Mouse (Mus musculus) forebrain, embryonic 14.5 days (tissue): ENCODE measurements around the gene Sirt7. TPM values are rescaled to one million over a fixed set of nuclear protein-coding genes. Genes with fewer than 3 reads are reported as not detected.

Experiments
- ATAC-seq: fragments of 200-750 bp; cut with Nextera tagmentation; 2 replicates; pipeline ENCODE4 v1.8.0; 2017; ENCODE audit warnings: mild to moderate bottlenecking, moderate library complexity
- DNase-seq: peaks from one replicate; pipeline ENCODE4 v3.0.0-alpha.2; 2015; ENCODE audit warnings: low spot score
- H3K27ac ChIP-seq: fragments of 300-500 bp; sonication (generic); 2 replicates; pipeline ENCODE4 v1.5.1; 2014; ENCODE audit warnings: low read depth, mild to moderate bottlenecking, control low read depth, low read length, moderate library complexity
- H3K27me3 ChIP-seq: fragments of 300-500 bp; sonication (generic); replicated peaks from 2 replicates; pipeline ENCODE4 v1.6.1; 2014; ENCODE audit warnings: low read length, control low read depth, mixed read lengths; ENCODE audit not compliant: control insufficient read depth, insufficient read depth
- H3K36me3 ChIP-seq: fragments of 300-500 bp; sonication (generic); 2 replicates; pipeline ENCODE4 v1.6.1; 2014; ENCODE audit warnings: low read length, control low read depth; ENCODE audit not compliant: control insufficient read depth, insufficient read depth
- H3K4me1 ChIP-seq: fragments of 300-500 bp; sonication (generic); 2 replicates; pipeline ENCODE4 v1.6.1; 2014; ENCODE audit warnings: antibody characterized with exemption, low read length, control low read depth; ENCODE audit not compliant: control insufficient read depth, insufficient read depth
- H3K4me2 ChIP-seq: fragments of 300-500 bp; sonication (generic); 2 replicates; pipeline ENCODE4 v1.6.1; 2014; ENCODE audit warnings: mild to moderate bottlenecking, control low read depth, low read length
- H3K4me3 ChIP-seq: fragments of 300-500 bp; sonication (generic); 2 replicates; pipeline ENCODE4 v1.5.1; 2014; ENCODE audit warnings: low read depth, low read length, control low read depth
- H3K9ac ChIP-seq: fragments of 300-500 bp; sonication (generic); 2 replicates; pipeline ENCODE4 v1.6.1; 2014; ENCODE audit warnings: mild to moderate bottlenecking, low read length, control low read depth, moderate library complexity
- H3K9me3 ChIP-seq: fragments of 300-500 bp; sonication (generic); replicated peaks from 2 replicates; pipeline ENCODE4 v1.6.1; 2016; ENCODE audit warnings: low read length, control low read depth, mixed read lengths; ENCODE audit not compliant: control insufficient read depth
- WGBS: fragments of 180-500 bp; shearing (Covaris S2); extraction: QIAGEN DNeasy Blood & Tissue Kit; methylation state at CpG from one replicate; pipeline ENCODE4 v1.1.7; 2014; 5-methylcytosine and 5-hydroxymethylcytosine counted together
- polyA plus RNA-seq: library from polyadenylated mRNA; unstranded; fragments of >200 nt; fragmentation: Nextera tagmentation; extraction: Ambion mirVana; gene quantifications from 2 replicates; pipeline ENCODE4 v1.2.1, GENCODE M21; 2014

Gene Sirt7
- polyA plus RNA-seq, 1 experiment from 2014 or later, result 30.4 TPM

DNA sequence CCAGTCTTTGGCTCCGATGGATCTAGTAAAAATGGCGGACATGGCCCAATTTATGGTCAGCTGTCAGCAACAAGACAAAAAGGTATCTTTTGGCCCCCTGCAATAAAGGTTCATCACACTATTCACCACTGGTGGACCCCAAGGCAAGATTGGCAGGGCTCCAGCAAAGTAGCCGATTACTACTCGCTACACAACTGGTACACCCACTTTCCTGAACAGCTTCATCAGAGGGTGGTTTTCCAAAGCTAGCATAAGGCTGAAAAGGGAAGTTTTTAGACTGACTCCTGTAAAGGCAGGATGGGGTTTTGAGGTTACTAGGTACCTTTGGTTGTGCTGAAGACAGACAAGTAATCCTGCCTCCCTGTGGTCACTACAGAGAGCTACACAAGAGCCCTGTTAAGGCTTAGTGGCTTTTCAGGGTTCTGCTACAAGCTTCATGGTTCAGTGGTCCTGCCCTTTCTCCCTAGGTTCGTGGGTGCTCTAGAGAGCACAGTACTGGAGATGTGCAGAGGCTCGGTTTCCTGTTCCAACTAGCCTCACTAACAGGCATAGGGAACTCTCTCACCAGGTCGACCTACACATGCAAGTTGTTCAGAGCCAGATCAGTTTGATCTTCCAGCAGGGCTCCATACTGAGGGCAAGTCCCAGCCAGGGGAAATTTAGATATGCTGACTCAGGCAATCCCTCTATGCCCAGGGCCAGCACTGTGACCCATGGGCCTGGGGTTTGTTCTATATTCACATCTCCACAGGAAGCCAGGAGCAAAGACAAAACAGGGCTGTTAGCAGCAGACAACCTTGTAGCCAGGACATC, 47.6 kb downstream of the Sirt7 start:
- Histone ChIP-seq H3K36me3 (peaks cover 30% of the 10 kb centered on the region), H3K9me3 (no peaks in the 10 kb centered on the region), H3K4me3 (no peak overlapping the region), H3K27ac (no peak overlapping the region), H3K27me3 (no peaks in the 10 kb centered on the region), H3K4me2 (no peak overlapping the region), H3K9ac (no peak overlapping the region), H3K4me1 (peaks cover 10% of the 10 kb centered on the region)
- ATAC-seq, result no peak
- 81% methylated on average over 7 of the region's 7 CpGs for WGBS
- DNase-seq, result no peak

DNA sequence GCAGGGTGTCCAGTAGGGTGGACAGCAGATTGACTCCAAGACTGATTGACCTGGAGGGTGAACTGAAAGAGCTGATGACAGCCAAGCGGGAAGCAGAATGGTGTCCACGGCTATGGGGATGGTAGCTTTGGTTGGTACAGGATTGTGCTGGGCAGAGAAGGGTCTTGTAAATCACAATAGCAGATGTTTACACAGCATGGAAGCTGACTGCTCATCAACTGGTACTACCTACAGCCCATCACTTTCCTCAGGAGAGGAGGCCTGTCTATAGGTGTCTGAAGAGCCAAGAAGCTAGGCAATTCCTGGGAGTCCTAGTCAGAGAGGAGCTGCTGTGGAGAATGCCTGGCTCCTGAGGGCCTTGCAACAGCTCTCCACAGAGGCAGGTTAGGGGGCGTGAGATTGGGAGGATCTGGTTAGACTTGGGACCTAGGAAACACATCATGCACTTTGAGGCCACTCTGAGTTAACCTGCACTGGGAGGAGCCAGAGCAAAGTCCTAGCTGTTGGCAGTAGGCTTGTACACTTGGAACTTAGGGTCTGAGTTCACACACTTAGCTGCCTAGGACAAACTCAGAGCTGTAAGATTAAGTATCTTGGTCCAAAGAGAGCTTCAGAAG, 48.6 kb downstream of the Sirt7 start:
- H3K9ac ChIP-seq, result no peak overlapping the region
- DNase-seq (no peak), ATAC-seq (no peak)
- H3K27ac ChIP-seq, result no peak overlapping the region
- no peak overlapping the region for H3K4me3 ChIP-seq
- H3K4me2 ChIP-seq, result no peak overlapping the region
- H3K9me3 ChIP-seq, result no peaks in the 10 kb centered on the region
- H3K36me3 ChIP-seq, result peaks cover 31% of the 10 kb centered on the region
- H3K4me1 ChIP-seq, result peaks cover 11% of the 10 kb centered on the region
- no peaks in the 10 kb centered on the region for H3K27me3 ChIP-seq
- WGBS, result 90% methylated on average over 3 of the region's 3 CpGs

DNA sequence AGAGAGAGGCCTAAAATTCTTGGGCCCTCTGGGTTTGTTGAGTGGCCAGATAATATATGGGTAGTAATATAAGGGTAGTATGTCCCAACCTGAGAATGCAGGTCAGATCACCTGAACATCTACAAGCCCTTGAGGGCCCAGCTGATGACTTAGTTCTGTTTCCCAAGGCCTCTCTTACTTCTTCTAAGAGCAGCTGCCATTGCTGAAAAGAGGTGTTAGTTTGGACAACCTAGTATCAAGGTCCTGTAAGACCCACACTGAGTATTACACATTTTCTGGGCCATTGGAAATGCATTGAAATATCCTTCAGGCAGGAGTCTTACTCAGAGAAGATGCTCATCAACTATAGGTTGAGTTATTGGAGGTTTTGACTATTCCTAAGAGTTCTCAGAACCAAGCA, 49.1 kb downstream of the Sirt7 start:
- DNase-seq (no peak), ATAC-seq (no peak)
- peaks cover 36% of the 10 kb centered on the region for H3K36me3 ChIP-seq
- H3K4me2 ChIP-seq, result no peak overlapping the region
- H3K9me3 ChIP-seq, result no peaks in the 10 kb centered on the region
- H3K4me1 ChIP-seq, result peaks cover 13% of the 10 kb centered on the region
- H3K4me3 ChIP-seq, result no peak overlapping the region
- no peaks in the 10 kb centered on the region for H3K27me3 ChIP-seq
- H3K9ac ChIP-seq, result no peak overlapping the region
- no peak overlapping the region for H3K27ac ChIP-seq

DNA sequence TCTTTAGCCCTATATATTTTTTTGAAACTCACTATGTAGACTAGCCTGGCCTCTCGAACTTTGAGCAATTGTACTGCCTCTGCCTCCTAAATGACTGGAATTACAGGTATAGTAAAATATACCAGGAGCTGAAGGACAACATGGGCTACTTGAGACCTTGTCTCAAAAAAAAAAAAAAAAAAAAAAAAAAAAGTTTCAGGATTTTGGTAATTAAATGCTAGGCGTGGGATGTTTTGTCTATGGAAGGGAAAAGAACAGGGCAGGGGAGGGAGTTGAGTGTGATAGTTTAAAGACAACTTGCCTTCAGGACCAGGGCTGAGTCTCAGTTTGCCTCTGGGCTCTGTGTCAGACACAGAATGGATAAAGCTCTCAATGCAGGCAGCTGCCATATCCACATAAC, 50.0 kb downstream of the Sirt7 start:
- Histone ChIP-seq H3K36me3 (peaks cover 43% of the 10 kb centered on the region), H3K4me2 (no peak overlapping the region), H3K27me3 (no peaks in the 10 kb centered on the region), H3K4me3 (no peak overlapping the region), H3K4me1 (peaks cover 9% of the 10 kb centered on the region), H3K27ac (no peak overlapping the region), H3K9ac (no peak overlapping the region), H3K9me3 (no peaks in the 10 kb centered on the region)
- WGBS, result 85% methylated on average over 2 of the region's 2 CpGs
- DNase-seq (no peak), ATAC-seq (no peak)

DNA sequence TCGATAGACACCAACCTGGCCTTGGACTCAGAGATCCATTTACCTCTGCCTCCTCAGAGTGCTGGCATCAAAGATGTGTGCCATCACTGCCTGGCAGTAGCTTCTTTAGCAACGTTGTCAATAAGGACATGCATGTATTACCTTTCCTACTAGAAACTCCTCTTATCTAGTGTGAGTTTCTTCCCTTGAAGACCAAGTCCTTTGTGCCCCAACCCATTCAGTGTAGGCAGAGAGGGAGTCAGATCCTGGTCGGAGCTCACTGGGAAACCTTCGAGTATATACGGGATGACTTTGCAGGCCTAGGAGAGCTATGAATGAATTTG, 50.8 kb downstream of the Sirt7 start:
- H3K4me1 ChIP-seq, result peaks cover 7% of the 10 kb centered on the region
- no peaks in the 10 kb centered on the region for H3K9me3 ChIP-seq
- no peak for DNase-seq
- WGBS, result 44% methylated on average over 5 of the region's 5 CpGs
- H3K27me3 ChIP-seq, result no peaks in the 10 kb centered on the region
- H3K4me2 ChIP-seq, result peak overlapping the region; percentile 84
- peak overlapping the region; percentile 29 for H3K9ac ChIP-seq
- H3K36me3 ChIP-seq, result peaks cover 41% of the 10 kb centered on the region
- peak overlapping the region; percentile 93 for H3K4me3 ChIP-seq
- H3K27ac ChIP-seq, result no peak overlapping the region
- ATAC-seq, result no peak

DNA sequence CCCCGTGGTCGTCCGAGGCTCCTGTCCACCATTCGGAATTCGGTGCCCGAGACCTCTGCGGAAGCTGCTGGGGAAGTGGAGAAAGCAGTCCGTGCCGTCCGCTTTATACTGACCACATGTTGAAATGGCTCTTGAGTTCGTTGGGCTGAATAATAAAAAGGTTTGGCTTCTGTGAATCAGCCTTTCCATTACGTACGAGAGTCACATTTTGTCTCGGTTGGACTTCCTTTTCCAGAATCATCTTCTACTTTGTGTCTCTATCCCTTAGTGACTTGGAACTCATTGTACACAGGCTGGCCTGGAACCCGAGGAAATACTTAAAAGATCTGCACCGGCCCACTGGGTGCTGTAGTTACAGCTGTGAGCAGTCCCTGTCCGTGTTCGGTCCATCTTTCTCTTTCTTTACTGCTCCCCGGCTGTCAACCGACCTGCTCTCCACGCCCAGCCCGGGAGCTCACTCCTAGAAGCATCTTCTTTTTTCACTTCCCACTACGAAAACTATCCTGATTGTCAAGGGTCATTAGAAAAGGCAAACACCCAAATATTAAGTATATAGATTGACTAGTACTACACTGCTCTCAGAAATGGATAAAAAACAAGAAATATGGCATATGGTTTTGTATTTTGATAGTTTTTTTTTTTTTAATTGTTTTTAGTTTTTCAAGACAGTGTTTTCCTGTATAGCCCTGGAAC, 51.3 kb downstream of the Sirt7 start:
- peaks cover 39% of the 10 kb centered on the region for H3K36me3 ChIP-seq
- WGBS, result under 1% methylated on average over 23 of the region's 23 CpGs
- H3K4me1 ChIP-seq, result peaks cover 7% of the 10 kb centered on the region
- no peaks in the 10 kb centered on the region for H3K9me3 ChIP-seq
- H3K27me3 ChIP-seq, result no peaks in the 10 kb centered on the region
- H3K4me2 ChIP-seq, result peak overlapping the region; percentile 84
- no peak for DNase-seq
- H3K4me3 ChIP-seq, result peak overlapping the region; percentile 93
- peak overlapping the region; percentile 86 for H3K9ac ChIP-seq
- ATAC-seq, result peak; percentile 6; the same call in 1 of the 2 replicates
- peak overlapping the region; percentile 85 for H3K27ac ChIP-seq

DNA sequence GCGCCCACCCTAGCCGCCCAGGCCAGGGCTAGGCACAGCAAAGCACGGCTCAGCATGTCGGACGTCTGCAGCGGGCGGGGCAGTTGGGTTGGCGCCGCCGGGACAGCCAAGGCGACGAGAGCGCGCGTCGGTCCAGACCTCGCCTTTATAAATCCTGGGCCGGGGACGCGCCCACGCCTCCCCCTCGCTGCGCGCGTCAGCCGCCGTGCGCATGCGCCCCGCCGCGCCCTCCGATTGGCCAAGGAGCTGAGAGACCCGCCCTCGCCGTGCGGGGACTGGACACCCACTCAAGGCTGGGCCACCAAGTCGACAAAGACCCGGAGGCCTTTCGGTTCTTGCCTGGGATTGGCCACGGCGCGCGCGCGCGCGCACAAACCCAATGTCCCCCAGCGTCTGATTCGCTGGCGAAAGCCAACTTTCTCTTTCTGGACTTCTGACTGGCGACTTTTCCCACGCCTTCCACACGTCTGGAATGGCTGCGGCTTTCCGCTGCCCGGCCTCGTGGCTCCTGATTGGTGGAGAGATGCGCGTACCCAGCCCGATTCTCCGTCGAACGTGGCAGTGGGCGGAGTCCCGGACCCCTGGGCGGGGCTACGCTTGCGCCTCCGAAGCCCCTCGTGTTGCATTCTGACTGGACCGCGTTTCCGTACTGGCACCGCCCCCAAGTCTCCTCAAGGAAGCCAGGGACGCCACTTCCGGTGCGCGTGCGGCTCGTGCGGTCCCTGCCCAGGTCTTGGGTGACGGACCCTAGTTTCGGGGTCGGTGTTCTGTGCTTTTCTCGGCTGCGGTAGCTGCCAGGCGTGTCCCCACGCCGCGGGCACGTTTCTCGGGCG, 52.1 kb downstream of the Sirt7 start, which contains the start of gene P4hb:
Gene P4hb (minus strand): TSS at position 502 of the 833 bp plus-strand sequence.
- H3K4me1 ChIP-seq, result peaks cover 7% of the 10 kb centered on the region
- peaks cover 39% of the 10 kb centered on the region for H3K36me3 ChIP-seq
- H3K27me3 ChIP-seq, result no peaks in the 10 kb centered on the region
- ATAC-seq (peak; percentile 96), DNase-seq (peak; percentile 99)
- H3K27ac ChIP-seq, result peak within 1 kb of the TSS; percentile 85
- H3K9ac ChIP-seq, result peak within 1 kb of the TSS; percentile 91
- H3K4me2 ChIP-seq, result peak within 1 kb of the TSS; percentile 84
- peak within 1 kb of the TSS; percentile 93 for H3K4me3 ChIP-seq
- H3K9me3 ChIP-seq, result no peaks in the 10 kb centered on the region
- WGBS, result under 1% methylated on average over 92 of the region's 94 CpGs

DNA sequence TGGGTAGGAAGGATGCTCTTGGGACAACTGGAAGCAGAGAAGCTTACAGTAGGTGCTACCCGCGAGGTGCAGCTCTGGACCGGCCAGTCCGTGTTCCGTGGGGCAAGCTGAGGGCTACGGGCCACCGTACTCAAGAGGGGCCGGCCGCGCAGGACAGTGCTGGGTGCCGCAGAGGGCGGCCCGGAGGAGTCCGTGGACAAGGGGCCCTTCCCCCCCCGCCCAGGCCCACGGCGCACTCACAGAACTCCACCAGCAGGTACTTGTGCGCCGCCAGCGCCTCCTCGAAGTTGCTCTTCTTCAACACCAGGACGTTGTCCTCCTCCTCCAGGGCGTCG, 52.7 kb downstream of the Sirt7 start:
- peaks cover 7% of the 10 kb centered on the region for H3K4me1 ChIP-seq
- peak overlapping the region; percentile 93 for H3K4me3 ChIP-seq
- H3K4me2 ChIP-seq, result peak overlapping the region; percentile 84
- ATAC-seq, result peak; percentile 35
- H3K27ac ChIP-seq, result peak overlapping the region; percentile 85
- peak overlapping the region; percentile 91 for H3K9ac ChIP-seq
- peaks cover 39% of the 10 kb centered on the region for H3K36me3 ChIP-seq
- no peaks in the 10 kb centered on the region for H3K27me3 ChIP-seq
- DNase-seq, result no peak
- WGBS, result 0% methylated on average over 15 of the region's 24 CpGs
- H3K9me3 ChIP-seq, result no peaks in the 10 kb centered on the region
